Mouse (Mus musculus) MEL (cell line): ENCODE results near the gene Jmjd8.

Source experiments
- CTCF ChIP-seq, 3 experiments: IDR thresholded peaks in 2 of 3; conservative IDR thresholded peaks in 1 of 3; 2 replicates each; pipeline ENCODE4 v1.5.1; 2011 to 2012; ENCODE audit warnings: low read length in 3 of 3, low read depth in 2 of 3, mild to moderate bottlenecking in 2 of 3, improper control_type of control experiment in 1 of 3, inconsistent platforms in 1 of 3, mixed read lengths in 1 of 3, moderate library complexity in 1 of 3; ENCODE audit not compliant: control insufficient read depth in 1 of 3, insufficient read depth in 1 of 3, poor library complexity in 1 of 3, severe bottlenecking in 1 of 3
- MEF2A ChIP-seq: IDR thresholded peaks from 2 replicates; pipeline ENCODE4 v1.6.1; 2014; ENCODE audit warnings: low read depth, mild to moderate bottlenecking, inconsistent platforms, low read length, improper control_type of control experiment; ENCODE audit not compliant: poor library complexity, insufficient replicate concordance, severe bottlenecking; ENCODE audit errors: extremely low read depth
- NRF1 ChIP-seq: IDR thresholded peaks from 2 replicates; pipeline ENCODE4 v1.6.1; 2014; ENCODE audit warnings: low read depth, mild to moderate bottlenecking, inconsistent platforms, low read length, improper control_type of control experiment, moderate library complexity; ENCODE audit not compliant: poor library complexity, insufficient read depth, severe bottlenecking
- POLR2A ChIP-seq, 2 experiments: IDR thresholded peaks; 2 replicates each; pipeline ENCODE4 v1.6.1; 2011 to 2012; ENCODE audit warnings: low read length in 2 of 2, mild to moderate bottlenecking in 2 of 2, control low read depth in 1 of 2, improper control_type of control experiment in 1 of 2, low read depth in 1 of 2, moderate library complexity in 1 of 2; ENCODE audit not compliant: control insufficient read depth in 1 of 2, insufficient read depth in 1 of 2, poor library complexity in 1 of 2
- POLR2AphosphoS5 ChIP-seq: IDR thresholded peaks from 2 replicates; pipeline ENCODE4 v1.6.1; 2012; ENCODE audit warnings: low read depth, borderline replicate concordance, mild to moderate bottlenecking, inconsistent platforms, low read length, moderate library complexity, mixed read lengths
- USF1 ChIP-seq: IDR thresholded peaks from 2 replicates; pipeline ENCODE4 v1.6.1; 2014; ENCODE audit warnings: low read depth, mild to moderate bottlenecking, inconsistent platforms, low read length, improper control_type of control experiment, moderate library complexity
- USF2 ChIP-seq, 2 experiments: IDR thresholded peaks; 2 replicates each; pipeline ENCODE4 v1.6.1; 2011 to 2012; ENCODE audit warnings: improper control_type of control experiment in 2 of 2, low read length in 2 of 2, borderline replicate concordance in 1 of 2, inconsistent platforms in 1 of 2, low read depth in 1 of 2, mild to moderate bottlenecking in 1 of 2; ENCODE audit not compliant: insufficient read depth in 1 of 2
- ZC3H11A ChIP-seq: IDR thresholded peaks from 2 replicates; pipeline ENCODE4 v1.6.1; 2012; ENCODE audit warnings: low read depth, mild to moderate bottlenecking, inconsistent platforms, low read length, improper control_type of control experiment
- ZMIZ1 ChIP-seq: IDR thresholded peaks from 2 replicates; pipeline ENCODE4 v1.6.1; 2012; ENCODE audit warnings: low read depth, mild to moderate bottlenecking, inconsistent platforms, low read length, improper control_type of control experiment, moderate library complexity

DNA sequence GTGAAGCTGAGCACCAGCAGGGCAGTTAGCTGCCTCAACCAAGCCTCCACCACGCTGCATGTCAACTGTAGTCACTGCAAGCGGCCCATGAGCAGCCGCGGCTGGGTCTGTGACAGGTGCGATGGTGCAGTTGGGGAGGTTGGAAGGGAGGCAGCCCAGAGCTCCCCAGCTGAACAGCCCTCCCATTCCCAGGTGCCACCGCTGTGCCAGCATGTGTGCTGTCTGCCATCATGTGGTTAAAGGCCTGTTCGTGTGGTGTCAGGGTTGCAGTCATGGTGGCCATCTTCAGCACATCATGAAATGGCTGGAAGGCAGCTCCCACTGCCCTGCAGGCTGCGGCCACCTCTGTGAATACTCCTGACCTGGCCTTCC lies 458 bp upstream of the Jmjd8 start:
- TF ChIP-seq ZC3H11A = no peak
- TF ChIP-seq ZMIZ1 = no peak
- TF ChIP-seq CTCF (IDR thresholded peaks at IDR 0.05 in 2 of 3, conservative IDR thresholded peaks at IDR 0.05 in 1 of 3; ENCODE audit: control insufficient read depth in 1 of 3, insufficient read depth in 1 of 3, low read depth in 2 of 3, low read length in 3 of 3, poor library complexity in 1 of 3, severe bottlenecking in 1 of 3) = no peak
- TF ChIP-seq POLR2AphosphoS5 = no peak
- no peak for TF ChIP-seq MEF2A
- TF ChIP-seq POLR2A (IDR thresholded peaks at IDR 0.05; ENCODE audit: control insufficient read depth in 1 of 2, insufficient read depth in 1 of 2, low read depth in 1 of 2, low read length in 2 of 2, poor library complexity in 1 of 2) = no peak
- no peak for TF ChIP-seq NRF1
- no peak for TF ChIP-seq USF2 (IDR thresholded peaks at IDR 0.05; ENCODE audit: borderline replicate concordance in 1 of 2, insufficient read depth in 1 of 2, low read depth in 1 of 2, low read length in 2 of 2)
- TF ChIP-seq USF1 = no peak
